Mouse (Mus musculus): ENCODE data around the gene Tmem98.
A peak's percentile ranks its signal among the peaks of the same experiment; 100 is the strongest.

The Tmem98 gene

GRCm38 (mm10) chr11:80809993-80810821, at the start of gene Tmem98:
Gene Tmem98 (plus strand): TSS chr11:80810175.
- peak; percentile 24 to 42 for DNase-seq

GRCm38 (mm10) chr11:80761285-80761974, 48.5 kb upstream of the Tmem98 start:
- peak in 1 of 2 experiments; percentile 9 for DNase-seq

GRCm38 (mm10) chr11:80762066-80762465, 47.9 kb upstream of the Tmem98 start:
- no peak for DNase-seq

- no peak for DNase-seq
Measured at GRCm38 (mm10) chr11:80766068-80766467, 43.9 kb upstream of the Tmem98 start.

- no peak for DNase-seq
Measured at GRCm38 (mm10) chr11:80766472-80767319, 43.3 kb upstream of the Tmem98 start.

GRCm38 (mm10) chr11:80767320-80767617, 42.7 kb upstream of the Tmem98 start:
- no peak for DNase-seq

GRCm38 (mm10) chr11:80771186-80771585, 38.8 kb upstream of the Tmem98 start:
- DNase-seq, result no peak

- DNase-seq, result no peak
Measured at GRCm38 (mm10) chr11:80771596-80772250, 38.3 kb upstream of the Tmem98 start.

GRCm38 (mm10) chr11:80772595-80773210, 37.3 kb upstream of the Tmem98 start:
- no peak for DNase-seq

GRCm38 (mm10) chr11:80775535-80775934, 34.4 kb upstream of the Tmem98 start:
- DNase-seq, result no peak

- DNase-seq, result no peak
Measured at GRCm38 (mm10) chr11:80777708-80778107, 32.3 kb upstream of the Tmem98 start.

GRCm38 (mm10) chr11:80778157-80778556, 31.8 kb upstream of the Tmem98 start:
- DNase-seq, result no peak

- DNase-seq, result peak in 1 of 2 experiments; percentile 14
Measured at GRCm38 (mm10) chr11:80778916-80779526, 31.0 kb upstream of the Tmem98 start.

GRCm38 (mm10) chr11:80779527-80780344, 30.2 kb upstream of the Tmem98 start, which contains the start of gene Myo1d:
Gene Myo1d (minus strand): TSS chr11:80780025.
- DNase-seq, result peak; percentile 94

- DNase-seq, result peak; percentile 15 to 25
Measured at GRCm38 (mm10) chr11:80781535-80781934, 28.4 kb upstream of the Tmem98 start.

GRCm38 (mm10) chr11:80783460-80783859, 26.5 kb upstream of the Tmem98 start:
- DNase-seq, result no peak

- no peak for DNase-seq
Measured at GRCm38 (mm10) chr11:80784294-80784743, 25.7 kb upstream of the Tmem98 start.

- no peak for DNase-seq
Measured at GRCm38 (mm10) chr11:80785672-80786071, 24.3 kb upstream of the Tmem98 start.

- DNase-seq, result no peak
Measured at GRCm38 (mm10) chr11:80789647-80790240, 20.2 kb upstream of the Tmem98 start.

- DNase-seq, result no peak
Measured at GRCm38 (mm10) chr11:80790413-80790812, 19.6 kb upstream of the Tmem98 start.
